Mouse (Mus musculus): ENCODE data around the gene Amhr2.
A peak's percentile ranks its signal among the peaks of the same experiment; 100 is the strongest.

The Amhr2 gene

DNA sequence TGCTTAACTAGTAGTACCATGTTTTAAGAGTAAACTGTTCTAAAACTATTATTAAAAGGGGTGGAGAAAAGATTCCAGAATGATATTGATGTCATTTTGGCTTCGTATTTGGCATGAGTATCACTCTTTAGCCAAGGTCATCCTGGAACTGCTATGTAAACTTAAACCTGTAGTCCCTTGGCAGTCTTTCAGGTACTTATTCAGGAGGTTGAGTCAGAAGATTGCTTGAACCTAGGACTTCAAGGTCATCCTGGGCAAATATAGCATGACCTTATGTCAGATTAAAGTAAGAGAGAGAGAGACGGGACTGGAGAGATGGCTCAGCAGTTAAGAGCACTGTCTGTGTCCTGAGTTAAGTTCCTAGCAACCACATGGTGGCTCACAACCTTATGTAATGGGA is 20.5 kb upstream of the Amhr2 start:
- DNase-seq = no peak

DNA sequence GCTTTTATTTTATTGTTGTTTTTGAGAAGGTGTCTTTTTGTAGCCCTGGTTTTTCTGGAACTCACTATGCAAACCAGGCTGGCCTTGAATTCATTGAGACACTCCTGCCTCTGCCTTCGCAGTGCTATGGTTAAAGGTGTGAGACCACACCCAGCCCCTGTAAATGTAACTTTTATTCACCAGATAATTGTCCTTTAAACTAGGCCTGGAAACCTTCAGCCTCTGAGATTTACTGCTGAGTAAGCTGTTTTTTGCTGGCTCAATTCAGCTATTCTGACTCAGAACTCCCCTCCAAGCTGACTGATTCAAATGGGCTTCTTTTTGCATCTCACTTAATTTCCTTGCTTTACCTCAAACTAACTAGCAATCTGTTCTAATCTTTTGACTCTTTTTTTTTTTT is 18.2 kb upstream of the Amhr2 start:
- DNase-seq = no peak

DNA sequence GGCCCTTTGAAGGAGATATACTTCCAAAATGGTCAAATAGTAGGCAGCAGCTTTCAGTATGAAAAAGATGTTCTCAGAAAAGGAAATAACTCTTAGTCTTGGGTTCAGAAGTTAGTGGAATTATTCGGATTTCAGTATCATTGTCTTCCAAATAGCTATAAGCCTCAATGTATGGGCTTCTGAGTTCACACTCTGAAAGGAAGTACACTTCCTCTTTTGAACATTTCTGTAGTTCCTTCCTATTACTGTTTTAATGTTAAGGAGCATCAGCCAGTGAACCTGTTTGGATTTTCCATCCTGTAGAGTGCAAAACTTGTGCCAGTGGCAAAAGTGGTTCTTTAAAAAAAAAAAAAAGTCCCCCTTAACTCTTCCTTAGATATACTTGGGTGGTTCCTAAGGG is 13.1 kb upstream of the Amhr2 start:
- no peak for DNase-seq

DNA sequence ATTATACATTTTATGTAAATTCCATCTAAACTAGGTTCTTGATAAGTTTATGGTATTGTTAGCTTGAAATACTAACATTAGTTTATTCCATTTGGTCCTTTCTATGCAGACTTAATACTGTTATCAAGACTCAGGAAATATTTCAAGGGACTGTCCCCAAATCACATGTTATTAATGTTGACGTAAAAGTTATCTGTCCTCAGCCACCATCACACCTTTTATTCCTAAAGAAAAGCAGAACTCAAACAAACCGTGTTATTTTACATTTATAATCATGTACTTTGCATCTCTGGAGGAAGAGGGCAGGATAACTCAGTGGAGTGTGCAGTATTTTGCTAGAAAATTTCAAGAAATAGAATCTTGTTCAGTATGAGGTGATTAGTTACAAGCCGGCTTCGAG is 12.0 kb upstream of the Amhr2 start:
- DNase-seq = no peak

- DNase-seq = peak; percentile 85
These were observed 2.7 kb upstream of the Amhr2 start for GRCm38 (mm10) chr15:102442490-102442889.

GRCm38 (mm10) chr15:102446448-102446847 is 1.3 kb downstream of the Amhr2 start:
- no peak for DNase-seq

GRCm38 (mm10) chr15:102449366-102449765 is 4.2 kb downstream of the Amhr2 start:
- no peak for DNase-seq

GRCm38 (mm10) chr15:102450928-102451327 is 5.8 kb downstream of the Amhr2 start:
- DNase-seq = peak; percentile 44

GRCm38 (mm10) chr15:102451666-102452430 is 6.7 kb downstream of the Amhr2 start:
- no peak for DNase-seq

GRCm38 (mm10) chr15:102455993-102456392 is 10.8 kb downstream of the Amhr2 start:
- peak; percentile 60 for DNase-seq

GRCm38 (mm10) chr15:102458050-102458736 is 13.0 kb downstream of the Amhr2 start:
- no peak for DNase-seq

DNA sequence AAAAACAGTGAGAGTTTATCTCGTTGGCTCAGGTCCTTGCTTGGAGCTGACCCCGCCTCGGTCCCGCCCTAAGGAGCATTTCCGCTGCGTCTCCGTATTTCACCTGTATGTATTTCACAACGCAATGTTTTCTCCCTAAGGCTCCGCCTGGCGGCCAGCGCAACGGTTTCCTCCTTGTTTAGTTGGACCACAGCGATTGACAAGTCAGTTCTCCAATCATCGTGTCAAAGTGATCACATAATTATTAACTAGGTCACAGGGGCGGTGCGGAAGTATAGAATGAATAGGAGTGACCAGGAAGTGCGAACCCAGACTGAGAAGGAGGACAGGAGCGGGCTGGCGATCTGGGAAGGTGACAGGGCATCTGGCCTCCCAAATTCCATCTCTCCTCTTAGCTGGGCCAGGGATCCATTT is 13.7 kb downstream of the Amhr2 start, which contains the start of gene Prr13:
Gene Prr13, plus strand, starts transcription at position 125 of the 414 bp plus-strand sequence.
- peak; percentile 99 for DNase-seq

GRCm38 (mm10) chr15:102459381-102459780 is 14.2 kb downstream of the Amhr2 start:
- no peak for DNase-seq

- DNase-seq = no peak
These were observed 14.7 kb downstream of the Amhr2 start for GRCm38 (mm10) chr15:102459847-102460246.

DNA sequence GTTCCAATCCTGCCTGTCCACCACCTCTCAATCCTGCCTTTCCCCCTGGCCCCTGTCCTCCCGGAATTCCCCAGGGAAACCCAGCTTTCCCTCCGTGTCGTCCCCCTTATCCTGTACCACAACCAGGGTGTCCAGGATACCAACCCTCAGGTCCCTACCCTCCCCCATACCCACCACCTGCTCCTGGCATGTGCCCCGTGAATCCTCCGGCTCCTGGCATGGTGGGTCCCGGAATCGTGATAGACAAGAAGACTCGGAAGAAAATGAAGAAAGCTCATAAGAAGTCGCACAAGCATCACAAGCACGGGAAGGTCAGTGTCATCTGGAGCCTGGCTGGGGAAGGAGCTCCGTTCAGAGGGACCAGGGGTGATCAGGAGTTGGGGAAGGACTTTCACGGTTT is 15.2 kb downstream of the Amhr2 start:
- no peak for DNase-seq

GRCm38 (mm10) chr15:102460971-102461370 is 15.8 kb downstream of the Amhr2 start:
- no peak for DNase-seq

GRCm38 (mm10) chr15:102461430-102462075 is 16.4 kb downstream of the Amhr2 start:
- no peak for DNase-seq

GRCm38 (mm10) chr15:102463666-102464065 is 18.5 kb downstream of the Amhr2 start:
- DNase-seq = peak; percentile 62

DNA sequence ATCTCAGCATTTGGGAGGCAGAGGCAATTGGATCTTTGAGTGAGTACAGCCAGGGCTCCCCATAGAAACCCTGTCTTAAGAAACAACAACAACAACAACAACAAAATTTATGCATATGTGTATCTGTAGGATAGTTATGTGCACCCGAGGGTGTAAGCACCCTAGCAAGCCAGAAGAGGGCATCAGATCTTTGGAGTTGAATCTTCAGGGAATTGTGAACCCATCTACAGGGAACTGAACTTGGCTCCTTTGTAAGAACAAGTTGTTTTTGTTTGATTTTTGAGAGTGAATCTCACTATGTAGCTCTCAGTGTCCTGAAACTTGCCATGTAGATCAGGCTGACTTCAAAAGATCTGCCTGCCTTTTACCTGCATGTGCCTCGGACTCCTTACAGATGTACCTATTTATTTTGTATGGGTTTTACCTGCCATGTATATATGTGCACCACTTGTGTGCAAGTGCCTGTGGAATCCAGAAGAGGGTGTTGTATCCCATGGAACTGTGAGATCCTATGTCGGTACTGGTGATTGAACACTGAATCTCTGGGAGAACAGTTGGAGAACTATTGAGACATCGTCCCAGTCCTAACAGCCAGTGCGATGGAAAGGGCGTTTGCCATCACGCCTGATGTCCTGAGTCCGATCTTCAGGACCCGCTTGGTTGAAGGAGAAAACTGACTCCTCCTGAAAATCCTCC is 23.7 kb downstream of the Amhr2 start:
- DNase-seq = no peak

DNA sequence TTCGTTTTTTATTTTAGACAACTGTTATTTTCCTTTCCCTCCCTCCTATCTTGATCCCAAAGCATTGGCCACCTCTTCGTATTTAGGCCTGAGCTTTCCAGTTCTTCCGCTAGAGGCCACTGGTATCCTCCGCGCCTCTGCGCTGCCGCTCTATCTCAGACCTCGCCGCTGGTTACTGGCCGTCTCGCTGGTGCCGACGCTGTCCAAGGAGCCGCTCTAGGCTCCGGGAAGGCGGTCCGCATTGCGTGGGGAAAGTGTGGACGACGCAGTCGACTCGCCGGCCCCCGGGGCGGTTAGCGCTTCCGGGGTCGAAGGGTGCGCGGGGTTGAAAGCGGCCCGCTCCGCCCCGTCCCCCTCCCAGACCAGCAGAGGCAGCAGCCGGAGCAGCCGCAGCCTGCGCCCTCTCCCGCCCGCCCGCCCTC is 25.0 kb downstream of the Amhr2 start, which contains the start of gene Pcbp2:
Gene Pcbp2, plus strand, starts transcription at position 357 of the 422 bp plus-strand sequence.
- DNase-seq = peak; percentile 99

DNA sequence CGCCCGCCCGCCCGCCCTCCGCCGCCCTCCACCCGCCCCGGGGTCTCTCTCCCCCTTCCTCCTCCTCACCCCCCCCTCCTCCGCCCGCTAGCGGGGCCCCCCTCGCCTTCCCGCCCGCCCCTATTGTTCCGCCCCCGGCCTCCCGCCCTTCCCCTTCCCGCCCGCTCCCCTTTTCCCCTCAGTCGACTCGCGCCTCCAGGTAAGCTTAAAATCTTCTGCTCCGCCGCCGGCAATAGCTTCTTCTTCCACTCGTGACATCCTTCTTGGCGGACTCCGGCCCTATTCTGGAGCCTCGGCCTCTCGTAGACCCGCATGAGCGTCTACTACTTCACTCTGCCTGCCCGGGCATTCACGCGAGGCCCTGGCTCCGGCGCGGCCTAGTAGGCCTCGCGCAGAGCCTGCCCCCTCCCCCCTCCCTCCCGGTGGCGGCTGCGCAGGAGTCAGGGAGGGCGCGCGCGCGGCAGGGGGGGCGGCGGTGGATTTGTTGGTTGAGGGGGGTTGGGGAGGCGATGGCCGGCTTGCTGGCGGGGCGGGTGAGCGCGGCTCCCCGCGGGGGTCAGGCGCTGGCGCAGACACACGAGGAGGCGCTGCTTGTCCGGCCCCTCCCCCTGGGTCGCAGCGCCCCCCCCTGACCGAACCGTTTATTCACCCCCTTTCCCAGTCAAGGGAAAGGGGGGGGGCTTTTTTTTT is 25.6 kb downstream of the Amhr2 start:
- DNase-seq = peak; percentile 94

GRCm38 (mm10) chr15:102471295-102471645 is 26.1 kb downstream of the Amhr2 start:
- no peak for DNase-seq

- no peak for DNase-seq
These were observed 26.6 kb downstream of the Amhr2 start for GRCm38 (mm10) chr15:102471727-102472126.
